Mouse (Mus musculus) common myeloid progenitor, adult 5-6 weeks (primary cell): ENCODE measurements around the gene Mlxipl. TPM values are rescaled to one million over a fixed set of nuclear protein-coding genes. Genes with fewer than 3 reads are reported as not detected.
"Not testable (repeated sequence)": the region's sequence is repeated elsewhere in the genome, so short reads cannot be mapped to it uniquely, and the experiment has no call there.

ENCODE experiments used
- ATAC-seq: replicated peaks from 2 replicates; pipeline ENCODE4 v1.8.0; 2016; ENCODE audit warnings: low read depth, mild to moderate bottlenecking, moderate TSS enrichment, inconsistent platforms; ENCODE audit not compliant: poor library complexity, severe bottlenecking
- total RNA-seq: library from RNA; stranded (forward); fragments of 200-1000, 187-1606 nt; gene quantifications from 2 replicates; pipeline ENCODE4 v1.2.3, GENCODE M21; 2017

The Mlxipl gene
- not detected in 2 replicates for total RNA-seq

DNA sequence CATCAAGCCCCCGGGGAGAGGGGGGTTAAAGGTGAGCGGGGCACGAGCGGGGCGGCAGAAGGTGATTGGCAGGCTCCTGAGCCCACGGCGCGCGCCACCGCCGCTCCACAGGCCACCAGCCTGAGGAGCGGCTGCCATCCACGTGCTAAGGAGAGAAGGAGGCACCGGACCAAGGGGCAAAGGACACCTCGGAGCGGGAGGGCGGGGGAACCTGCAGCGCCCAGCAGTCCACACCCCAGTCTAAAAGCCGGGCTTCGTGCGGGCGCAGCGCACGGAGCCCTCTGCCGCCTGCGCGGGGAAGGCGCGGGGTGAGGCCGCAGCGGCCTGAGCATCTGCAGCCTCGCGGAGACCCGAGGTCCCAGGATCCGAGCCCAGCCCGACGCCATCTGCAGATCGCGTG lies at the start of gene Mlxipl:
Gene Mlxipl, plus strand, starts transcription at position 238 of the 400 bp plus-strand sequence.
- no peak for ATAC-seq

DNA sequence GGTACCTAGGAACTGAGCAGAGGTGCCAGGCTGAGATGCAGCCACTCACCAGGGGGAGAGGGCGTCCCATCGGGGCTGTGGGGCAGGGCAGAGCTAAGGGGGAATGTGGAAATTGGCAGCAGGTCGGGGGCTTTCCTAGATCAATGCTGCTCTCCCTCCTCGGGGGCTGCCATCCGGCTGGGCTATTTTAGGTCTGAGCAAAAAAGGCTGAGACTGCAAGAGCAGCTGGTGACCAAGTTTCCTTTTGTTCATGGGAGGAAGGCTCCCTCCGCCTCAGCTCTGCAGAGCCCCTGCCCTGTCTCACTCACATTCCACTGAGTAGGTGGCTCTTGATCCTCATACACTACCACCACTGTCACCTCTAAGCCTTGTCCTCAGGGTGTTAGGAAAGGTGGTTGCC lies 49.6 kb upstream of the Mlxipl start:
- ATAC-seq: no peak

DNA sequence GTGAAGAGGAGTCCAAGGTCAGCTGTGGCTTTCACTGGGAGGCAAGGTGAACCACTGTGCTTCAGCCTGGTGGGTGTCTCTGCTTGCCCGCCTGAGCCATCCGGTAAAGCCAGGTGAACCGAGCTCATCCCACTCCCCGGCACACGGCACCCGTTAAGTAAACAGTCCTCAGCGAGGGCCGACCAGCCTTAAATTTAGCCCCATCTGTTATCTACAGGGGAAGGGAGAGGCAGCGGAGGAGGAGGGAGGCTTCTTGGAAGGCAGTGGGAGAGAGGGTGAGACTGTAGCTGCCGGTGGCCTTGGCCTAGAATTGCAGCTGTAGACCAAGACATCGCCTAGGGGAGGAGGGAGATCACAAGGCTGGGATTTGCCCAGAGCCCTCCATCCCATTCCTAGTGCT lies 48.9 kb upstream of the Mlxipl start:
- ATAC-seq: no peak

DNA sequence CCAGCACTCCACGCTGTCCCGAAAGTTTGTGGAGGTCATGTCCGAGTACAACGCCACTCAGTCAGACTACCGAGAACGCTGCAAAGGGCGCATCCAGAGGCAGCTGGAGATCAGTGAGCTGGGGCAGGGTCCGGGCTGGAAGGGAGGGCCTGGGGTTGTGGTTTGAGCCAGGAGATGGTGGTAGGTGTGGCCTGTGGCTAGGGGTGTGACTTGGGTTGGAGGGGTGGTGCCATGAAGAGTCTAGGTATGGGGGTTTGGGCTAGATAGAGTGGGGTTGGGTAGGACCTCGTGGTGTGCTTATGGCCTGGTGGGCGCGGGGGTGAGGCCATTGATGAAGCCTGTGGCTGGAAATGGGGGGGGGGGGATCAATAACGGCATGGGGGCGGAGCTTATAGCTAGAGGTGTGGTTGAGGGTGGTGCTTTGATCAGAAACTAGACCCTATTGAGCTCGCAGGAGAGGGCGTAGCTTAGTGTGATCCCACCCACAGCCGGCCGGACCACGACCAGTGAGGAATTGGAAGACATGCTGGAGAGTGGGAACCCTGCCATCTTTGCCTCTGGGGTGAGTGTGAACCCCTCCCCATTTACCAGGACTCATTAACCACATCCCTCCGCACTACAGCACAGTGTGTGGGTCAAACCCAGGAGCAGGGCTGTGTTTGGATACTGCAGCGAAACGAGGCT lies 47.4 kb upstream of the Mlxipl start:
- ATAC-seq: no peak

DNA sequence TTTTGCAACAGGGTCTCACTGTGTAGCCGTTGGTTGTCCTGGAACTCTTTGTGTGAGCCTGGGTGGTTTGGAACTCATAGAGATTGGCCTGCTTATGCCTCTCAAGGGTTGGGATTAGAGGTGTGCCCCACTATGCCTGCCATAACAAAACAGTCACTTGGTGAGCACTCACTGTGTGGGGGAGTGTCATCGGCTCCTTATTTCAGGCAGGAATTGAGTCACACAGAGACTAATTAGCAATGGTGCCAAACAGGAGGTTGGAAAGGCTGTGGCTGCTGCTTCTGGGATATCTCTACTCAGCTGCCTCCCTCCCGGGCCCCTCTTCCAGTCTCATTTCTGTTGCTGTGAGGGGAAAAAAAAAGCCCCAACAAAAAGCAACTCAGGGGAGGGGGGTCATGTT lies 45.1 kb upstream of the Mlxipl start:
- ATAC-seq: no peak

DNA sequence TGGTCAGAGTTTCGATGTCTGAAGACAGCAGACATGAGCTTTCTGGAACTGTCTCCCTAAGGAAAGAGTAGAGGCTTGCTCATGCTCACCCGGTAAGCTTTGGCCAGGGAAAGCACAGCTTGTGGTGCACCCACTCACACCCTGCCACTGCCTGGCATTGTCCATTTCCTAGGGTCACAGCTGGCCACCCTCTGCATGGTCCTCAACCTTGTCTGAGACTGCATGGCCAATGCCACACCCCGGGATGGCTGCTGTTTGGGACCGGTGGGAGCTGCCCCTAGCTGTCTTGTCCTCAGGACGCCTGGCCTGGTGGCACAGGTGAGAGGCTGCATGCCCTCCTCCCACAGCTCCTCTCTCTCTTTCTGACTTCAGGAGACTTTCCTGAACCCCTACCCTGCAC lies 41.2 kb upstream of the Mlxipl start:
- no peak for ATAC-seq

DNA sequence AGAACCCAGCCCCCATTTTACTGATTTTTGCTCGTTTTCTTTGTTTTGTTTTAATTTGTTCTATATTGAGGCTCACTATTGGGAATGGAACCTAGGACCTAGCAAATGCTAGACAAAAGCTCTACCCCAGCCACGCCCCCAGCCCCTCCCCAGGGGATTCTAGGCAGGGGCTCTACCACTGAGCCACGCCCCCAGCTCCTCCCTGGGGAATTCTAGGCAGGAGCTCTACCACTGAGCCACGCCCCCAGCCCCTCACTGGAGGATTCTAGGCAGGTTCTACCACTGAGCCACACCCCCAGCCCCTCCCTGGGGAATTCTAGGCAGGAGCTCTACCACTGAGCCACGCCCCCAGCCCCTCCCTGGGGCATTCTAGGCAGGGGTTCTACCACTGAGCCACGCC lies 40.4 kb upstream of the Mlxipl start:
- ATAC-seq: not testable (repeated sequence)

DNA sequence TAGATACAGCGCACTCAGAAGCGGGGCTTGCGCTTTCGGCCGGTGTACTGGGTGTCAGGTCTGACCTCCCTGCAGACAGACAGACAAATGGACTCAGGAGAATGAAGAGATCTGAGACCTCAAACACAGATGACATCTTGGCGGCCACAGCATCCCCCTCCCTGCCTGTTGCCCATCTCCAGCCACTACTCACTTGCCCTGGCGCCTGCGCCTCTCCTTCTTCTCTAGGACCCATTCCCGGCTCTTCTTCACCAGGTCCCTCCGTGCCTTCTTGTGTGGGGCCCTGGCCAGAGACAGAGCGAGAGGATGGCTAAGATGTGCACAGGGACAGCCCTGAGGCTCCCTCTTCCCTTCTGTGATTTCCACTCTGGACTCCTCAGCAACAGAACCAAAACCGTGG lies 36.3 kb upstream of the Mlxipl start:
- no peak for ATAC-seq

DNA sequence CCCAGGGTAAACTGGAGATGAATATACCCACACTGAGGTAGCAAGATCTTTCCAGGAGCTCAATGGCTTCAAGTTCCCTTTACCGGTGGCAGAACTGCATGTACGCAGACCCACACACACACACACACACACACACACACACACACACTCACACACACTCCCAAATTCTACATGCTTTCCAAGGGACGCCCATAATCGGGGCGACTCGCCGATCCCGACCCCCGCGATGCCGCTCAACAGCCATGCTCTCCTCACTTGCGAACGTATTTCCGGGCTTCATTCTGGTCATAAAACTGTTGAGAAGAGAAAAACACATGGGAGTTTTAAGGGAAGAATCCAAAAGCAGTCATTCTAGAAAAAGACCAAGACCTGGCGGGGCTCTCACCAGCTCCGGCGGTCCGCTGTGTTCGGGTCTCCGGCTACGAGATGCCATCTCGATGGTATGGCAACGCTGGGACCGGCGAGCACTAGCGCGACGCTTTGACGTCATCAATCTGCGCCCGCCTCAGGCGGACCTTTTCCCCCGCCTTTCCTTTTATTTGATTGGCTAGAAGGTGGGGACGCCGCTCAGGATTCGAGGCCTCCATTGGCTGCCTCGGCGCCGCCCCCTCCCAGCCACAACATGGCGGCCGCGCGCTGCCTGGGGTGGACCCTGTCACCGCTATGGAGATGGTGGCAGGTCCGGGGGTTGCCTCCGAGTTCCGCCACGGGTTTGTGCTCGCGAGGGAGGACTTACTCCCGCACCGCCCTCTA lies 25.9 kb upstream of the Mlxipl start, which contains the start of gene Dnajc30:
Gene Dnajc30, plus strand, starts transcription at position 574 of the 753 bp plus-strand sequence.
- ATAC-seq: peak; percentile 99

DNA sequence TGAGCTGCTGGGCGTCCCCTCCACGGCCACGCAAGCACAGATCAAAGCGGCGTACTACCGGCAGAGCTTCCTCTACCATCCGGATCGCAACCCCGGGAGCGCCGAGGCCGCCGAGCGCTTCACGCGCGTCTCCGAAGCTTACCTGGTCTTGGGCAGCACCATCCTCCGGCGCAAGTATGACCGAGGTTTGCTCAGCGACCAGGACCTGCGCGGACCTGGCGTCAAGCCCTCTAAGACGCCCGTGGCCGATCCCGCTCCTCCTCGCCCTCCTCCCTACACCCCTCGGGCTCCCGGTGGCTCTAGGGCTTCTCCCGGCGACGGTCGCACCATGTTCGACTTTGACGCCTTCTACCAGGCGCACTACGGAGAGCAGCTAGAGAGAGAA lies 25.3 kb upstream of the Mlxipl start:
- ATAC-seq: peak; percentile 55; the same call in 1 of the 2 replicates

DNA sequence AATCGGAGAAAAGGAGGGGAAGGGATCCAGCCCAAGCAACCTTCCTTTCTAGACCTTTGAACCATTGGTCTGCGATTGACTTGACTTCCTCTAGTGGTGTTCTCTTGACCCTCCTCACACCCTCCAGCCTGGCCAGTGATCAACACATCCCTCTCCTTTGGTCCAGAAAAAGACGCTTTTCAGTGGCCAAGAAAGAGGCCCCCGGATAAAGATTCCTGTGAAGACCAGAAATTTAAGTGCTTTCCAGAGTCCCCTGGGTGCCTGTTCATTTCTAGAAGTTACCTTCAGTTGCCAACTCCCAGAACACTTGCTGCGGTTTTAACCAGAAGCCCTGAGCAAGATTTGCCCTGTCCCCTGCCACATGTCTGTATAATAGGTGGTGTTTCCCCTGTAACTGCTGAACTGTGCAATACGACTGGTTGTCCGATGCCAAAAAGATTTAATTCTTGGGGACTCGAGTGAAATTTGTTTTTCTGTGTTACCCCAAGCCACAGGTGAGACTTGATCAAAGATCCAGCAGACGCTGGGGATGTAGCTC lies 24.7 kb upstream of the Mlxipl start, which contains the start of gene Bud23:
Gene Bud23, minus strand, starts transcription at position 51 of the 538 bp plus-strand sequence.
- ATAC-seq: not testable (repeated sequence)

DNA sequence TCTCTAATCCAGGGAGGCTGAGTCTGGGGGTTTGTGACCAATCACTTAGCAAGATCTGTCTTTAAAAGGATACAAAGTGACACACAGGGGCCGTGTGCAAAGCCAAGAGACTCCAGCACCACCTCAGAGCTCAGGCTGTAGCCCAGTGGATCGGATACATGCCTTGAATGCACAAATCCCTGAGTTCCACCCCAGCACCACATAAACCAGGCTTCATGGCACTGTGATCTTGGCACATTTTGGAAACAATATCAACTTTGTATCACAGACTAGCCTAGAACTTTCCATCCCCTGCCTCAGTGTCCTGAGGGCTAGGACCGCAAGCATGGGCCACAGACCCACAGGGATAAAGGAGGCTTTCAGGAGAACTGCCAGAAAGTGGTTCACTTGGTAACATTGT lies 23.7 kb upstream of the Mlxipl start:
- ATAC-seq: no peak

DNA sequence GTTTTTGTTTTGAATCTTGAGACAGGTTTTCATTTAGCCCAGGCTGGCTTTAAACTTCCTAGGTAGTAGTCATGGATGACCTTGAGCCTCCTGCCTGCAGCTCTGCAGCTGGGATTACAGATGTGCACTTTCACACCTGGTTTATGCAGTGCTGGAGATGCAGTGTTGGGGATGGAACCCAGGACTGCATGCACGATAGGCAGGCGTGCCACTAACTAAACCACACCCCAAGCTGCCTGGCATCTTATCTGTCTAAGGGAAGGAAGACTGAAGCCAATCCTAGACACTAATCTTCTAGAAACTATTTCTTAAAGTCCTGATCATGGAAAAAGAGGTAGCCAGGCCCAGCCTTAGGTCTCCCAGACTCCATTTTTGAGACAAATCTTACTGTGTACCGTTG lies 19.2 kb upstream of the Mlxipl start:
- no peak; the same call in 1 of the 2 replicates for ATAC-seq

DNA sequence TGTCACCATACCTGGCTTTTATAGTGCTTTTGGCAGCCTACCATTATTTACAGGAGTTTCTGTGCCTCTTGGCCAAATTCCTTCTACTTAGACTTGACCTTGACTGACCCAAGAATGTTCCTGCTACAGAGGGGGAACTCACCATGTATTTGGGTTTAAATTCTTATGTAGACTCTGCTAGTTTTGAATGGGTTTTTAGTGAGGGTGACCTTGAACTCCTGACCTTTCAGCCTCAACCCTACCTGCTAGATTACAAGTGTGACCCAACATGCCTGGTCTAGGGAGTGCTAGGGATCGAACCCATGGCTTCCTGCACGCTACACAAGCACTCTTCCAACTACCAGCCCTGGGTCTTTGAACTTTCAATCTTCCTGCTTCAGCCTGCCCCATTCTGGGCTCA lies 17.6 kb upstream of the Mlxipl start:
- ATAC-seq: no peak

DNA sequence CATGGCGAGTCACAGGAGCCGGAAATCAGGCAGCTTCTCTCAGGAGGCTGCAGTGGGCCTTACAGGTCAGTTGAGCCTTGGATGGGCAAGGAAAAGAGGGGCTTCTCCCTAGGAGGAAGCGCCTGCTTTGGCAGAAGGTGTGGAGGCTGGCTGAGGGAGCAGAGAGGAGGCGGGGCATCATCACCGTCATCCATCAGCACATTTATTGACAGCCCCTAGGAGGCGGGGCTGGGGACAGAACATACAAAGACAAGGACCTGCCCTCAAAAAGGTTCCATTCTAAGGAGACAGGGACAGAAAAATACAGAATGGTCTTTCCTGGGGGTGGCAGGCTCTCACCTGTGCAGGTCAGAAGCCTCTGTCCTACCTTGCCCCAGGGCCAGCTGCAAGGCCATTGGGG lies 17.0 kb upstream of the Mlxipl start:
- no peak for ATAC-seq

DNA sequence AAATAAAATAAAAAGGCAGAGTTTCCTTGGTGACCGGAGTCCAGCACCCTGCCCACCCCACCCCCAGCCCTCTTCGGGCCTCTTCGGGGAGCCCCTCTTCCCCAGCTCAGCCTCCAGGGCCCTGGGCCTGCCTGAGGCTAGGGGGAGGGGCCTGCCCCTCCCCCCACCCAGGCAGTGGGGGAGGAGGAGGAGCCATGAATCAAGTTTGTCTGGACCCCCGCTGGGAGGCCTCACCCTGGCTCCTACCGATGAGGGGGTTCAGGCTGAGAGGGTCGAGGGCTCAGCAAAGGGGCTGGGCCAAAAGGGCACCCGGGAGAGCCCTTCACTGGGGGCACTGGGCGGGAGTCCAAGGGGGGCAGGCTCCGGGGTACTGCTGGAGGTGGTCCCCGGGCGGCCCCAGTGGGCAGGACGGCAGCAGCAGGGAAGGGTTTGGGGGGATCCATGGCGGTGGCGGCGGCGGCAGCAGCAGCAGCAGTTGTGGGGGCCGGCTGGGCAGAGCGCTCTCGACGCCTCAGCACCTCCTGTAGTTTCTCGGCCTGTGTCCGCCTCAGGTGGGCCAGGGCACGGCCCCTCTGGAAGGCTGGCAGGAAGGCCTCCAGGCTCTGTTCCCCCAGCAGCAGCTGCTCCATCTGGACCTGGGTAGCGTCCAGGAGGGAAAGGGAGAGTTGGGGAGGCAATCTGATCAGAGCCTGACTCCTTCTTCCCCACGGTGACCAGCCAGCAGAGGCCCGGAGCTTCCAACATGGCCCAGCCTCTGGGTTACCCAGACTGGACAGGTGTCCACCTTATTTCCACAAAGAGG lies 16.1 kb upstream of the Mlxipl start:
- ATAC-seq: no peak

DNA sequence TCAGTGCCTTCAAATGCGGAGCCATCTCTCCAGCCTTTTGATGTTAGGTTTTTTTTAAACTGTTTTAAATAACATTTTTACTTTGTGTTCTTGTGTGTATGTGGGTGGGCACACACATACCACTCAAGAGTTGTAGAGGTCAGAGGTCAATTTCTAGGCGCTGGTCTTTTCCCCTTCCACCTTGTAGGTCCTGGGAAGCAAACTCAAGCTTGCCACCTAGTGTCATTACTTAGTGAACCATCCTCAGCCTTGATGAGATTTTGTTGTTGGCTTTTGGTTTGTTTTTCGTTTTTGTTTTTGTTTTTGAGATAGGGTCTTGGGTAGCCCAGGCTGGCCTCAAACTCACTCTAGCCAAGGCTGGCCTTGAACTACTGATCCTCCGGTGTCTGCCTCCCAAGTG lies 14.0 kb upstream of the Mlxipl start:
- no peak for ATAC-seq

DNA sequence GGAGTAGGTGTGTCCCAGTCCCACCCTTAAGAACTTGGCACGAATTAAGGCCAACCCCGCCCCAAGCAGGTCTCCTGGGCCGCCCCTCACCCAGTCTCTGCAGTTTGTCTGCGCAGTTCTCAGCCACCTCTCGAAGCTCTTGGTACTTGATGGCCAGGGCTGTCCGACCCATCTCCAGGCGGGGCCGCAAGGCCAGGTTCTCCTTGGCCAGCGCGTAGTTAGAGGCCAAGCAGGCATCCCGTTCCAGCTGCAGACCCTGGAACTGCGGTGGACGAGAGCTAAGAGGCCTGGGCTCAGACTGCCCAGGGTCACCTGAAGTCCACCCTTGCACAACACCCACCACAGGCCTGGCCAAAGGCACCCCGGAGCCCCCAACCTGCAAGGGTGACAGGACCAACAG lies 13.3 kb upstream of the Mlxipl start:
- ATAC-seq: no peak

DNA sequence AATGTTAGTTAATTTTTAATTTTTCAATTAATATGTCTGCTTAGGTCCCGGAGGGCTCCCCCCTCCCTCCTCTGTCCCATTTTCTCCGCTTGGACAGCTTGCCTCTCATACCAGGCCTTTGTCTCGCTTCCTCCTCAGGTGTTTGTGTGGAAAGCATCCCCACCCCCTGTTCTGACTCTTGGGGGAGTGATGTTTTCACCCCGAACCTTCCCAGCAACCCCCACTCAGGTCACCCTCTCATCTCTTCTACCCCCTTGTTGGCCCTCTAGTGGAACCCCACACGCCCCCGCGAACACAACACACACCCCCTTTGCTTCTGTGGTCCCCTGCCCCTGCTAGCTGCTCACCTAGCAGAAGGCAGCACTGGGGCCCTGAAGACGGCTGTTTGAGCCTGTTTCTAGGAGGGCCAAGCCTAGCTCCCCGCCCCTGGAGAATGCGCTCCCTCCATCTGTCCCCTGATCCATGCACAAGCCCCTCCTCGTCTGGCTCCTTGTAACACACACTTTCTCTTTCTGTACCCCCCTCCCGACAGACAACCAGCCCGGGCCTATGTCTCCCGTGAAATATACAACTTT lies 12.7 kb upstream of the Mlxipl start:
- ATAC-seq: no peak
